Mouse (Mus musculus): ENCODE data around the gene Rnf220. TPM values are rescaled to one million over a fixed set of nuclear protein-coding genes. Genes with fewer than 3 reads are reported as not detected.

Rnf220 gene
- total RNA-seq, 4 experiments from 2014 or later, result 30.3 to 37.3 (median 31.9) TPM

DNA sequence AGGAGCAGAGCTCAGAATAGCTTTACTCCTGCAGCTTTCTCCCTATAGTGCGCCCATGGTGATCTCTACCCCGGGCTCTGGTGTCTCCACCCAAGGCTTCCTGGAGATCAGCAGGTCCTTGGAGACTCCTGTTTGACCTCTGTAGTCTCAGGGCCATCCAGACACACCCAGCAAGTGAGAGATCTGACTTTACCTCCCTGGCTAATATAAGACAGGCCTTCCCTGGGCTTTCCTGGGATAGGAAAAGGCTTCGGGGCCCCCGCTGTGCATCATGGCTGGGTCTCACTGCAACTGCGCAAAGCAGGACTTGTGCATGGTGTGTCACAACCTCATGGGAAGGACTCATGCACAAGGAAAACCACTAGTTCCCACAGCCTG is 116.3 kb downstream of the Rnf220 start:
- no peak for DNase-seq (ENCODE audit: low spot score)

- DNase-seq (ENCODE audit: low spot score), result no peak
Observed at GRCm38 (mm10) chr4:117379803-117380557, 116.9 kb downstream of the Rnf220 start.

- no peak for DNase-seq (ENCODE audit: low spot score)
Observed at GRCm38 (mm10) chr4:117374078-117374540, 122.7 kb downstream of the Rnf220 start.

GRCm38 (mm10) chr4:117373324-117374077 is 123.4 kb downstream of the Rnf220 start:
- DNase-seq (ENCODE audit: low spot score), result no peak

GRCm38 (mm10) chr4:117371896-117372295 is 125.0 kb downstream of the Rnf220 start:
- no peak for DNase-seq (ENCODE audit: low spot score)

DNA sequence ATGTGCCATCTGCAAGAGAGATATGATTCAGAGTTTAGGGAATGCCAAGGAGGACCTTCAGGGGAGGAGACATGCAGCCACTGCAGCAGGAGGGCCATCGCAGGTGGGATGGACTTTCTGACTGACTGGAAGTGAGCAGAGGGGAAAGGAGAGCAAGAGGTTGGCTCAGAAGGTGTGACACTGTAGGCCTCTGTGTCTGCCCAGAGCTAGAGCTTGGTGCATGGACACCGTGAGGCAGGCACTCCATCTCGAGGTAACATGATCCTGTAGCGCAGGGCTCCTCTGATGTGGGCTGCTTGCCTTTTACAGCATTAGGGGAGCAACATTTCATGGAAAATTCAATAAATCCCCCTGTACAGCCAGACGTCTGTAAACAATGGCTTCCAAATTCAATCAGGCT is 126.5 kb downstream of the Rnf220 start:
- DNase-seq (ENCODE audit: low spot score), result no peak

- no peak for DNase-seq (ENCODE audit: low spot score)
Observed at GRCm38 (mm10) chr4:117369571-117369970, 127.3 kb downstream of the Rnf220 start.

- no peak for DNase-seq (ENCODE audit: low spot score)
Observed at GRCm38 (mm10) chr4:117367365-117367764, 129.5 kb downstream of the Rnf220 start.

DNA sequence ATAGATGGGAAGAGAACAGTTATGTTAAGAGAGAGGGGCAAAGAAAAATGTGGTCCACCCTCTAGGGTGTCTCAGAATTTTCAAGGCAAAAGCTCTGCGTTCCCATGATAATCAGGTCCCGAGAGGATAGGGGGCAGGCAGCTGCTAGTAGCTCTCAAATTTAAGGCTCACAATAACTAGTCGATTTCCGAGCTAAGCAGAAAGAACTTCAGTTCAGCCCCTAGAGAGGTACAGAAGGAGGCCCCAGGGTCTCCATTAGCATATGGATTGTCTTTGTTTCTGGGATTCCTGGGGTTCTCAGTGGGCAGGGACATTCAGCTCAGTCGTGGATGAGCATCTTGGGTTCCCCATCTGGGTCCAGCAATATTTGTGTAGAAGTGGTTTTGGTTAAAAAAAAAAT is 134.8 kb downstream of the Rnf220 start:
- no peak for DNase-seq (ENCODE audit: low spot score)

- DNase-seq (ENCODE audit: low spot score), result no peak
Observed at GRCm38 (mm10) chr4:117361558-117361873, 135.3 kb downstream of the Rnf220 start.

GRCm38 (mm10) chr4:117360713-117361557 is 135.9 kb downstream of the Rnf220 start:
- DNase-seq (ENCODE audit: low spot score), result no peak

- no peak for DNase-seq (ENCODE audit: low spot score)
Observed at GRCm38 (mm10) chr4:117359803-117360382, 137.0 kb downstream of the Rnf220 start.

GRCm38 (mm10) chr4:117357917-117358316 is 138.9 kb downstream of the Rnf220 start:
- DNase-seq (ENCODE audit: low spot score), result no peak

GRCm38 (mm10) chr4:117357104-117357503 is 139.7 kb downstream of the Rnf220 start:
- DNase-seq (ENCODE audit: low spot score), result no peak

DNA sequence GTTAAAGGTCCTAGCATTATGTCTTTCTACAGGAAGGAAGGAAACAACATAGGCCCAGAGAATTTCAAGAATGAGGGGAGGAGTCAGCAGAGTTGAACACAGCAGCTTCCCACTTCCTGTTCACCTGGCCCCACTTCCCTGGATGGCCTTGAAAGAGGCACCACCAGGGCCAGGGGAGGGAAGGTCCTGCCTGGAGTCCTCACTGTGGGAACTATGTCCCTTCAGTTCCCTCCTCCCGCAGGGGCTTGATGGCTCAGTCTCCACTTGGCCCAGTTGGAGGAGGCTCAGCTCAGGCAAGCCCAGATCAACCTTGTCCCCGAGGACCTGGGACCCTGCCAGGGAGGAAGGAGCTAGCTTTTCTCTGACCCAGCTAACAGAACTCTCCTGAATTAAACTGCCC is 140.6 kb downstream of the Rnf220 start:
- peak; percentile 63 for DNase-seq (ENCODE audit: low spot score)

- DNase-seq (ENCODE audit: low spot score), result no peak
Observed at GRCm38 (mm10) chr4:117354651-117355050, 142.2 kb downstream of the Rnf220 start.

DNA sequence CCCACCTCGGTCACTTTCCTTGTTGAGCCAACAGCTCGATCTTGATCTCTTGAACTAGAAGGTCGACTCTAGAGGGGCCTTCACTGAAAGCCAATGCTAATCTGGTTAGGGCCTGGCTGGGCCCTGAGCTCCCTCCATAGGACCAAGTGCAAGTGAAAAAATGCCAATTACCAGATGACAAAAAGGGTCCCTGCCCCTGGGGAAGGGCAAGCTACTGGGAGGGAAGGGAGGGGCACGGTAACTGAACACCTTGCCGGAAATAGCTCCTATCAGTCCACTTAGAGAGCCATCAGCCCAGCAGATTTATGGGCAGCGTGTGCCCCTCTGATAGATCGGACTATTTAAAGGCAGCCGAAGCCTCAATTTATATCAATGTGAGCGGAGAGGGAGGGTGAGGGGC is 143.9 kb downstream of the Rnf220 start:
- DNase-seq (ENCODE audit: low spot score), result no peak

DNA sequence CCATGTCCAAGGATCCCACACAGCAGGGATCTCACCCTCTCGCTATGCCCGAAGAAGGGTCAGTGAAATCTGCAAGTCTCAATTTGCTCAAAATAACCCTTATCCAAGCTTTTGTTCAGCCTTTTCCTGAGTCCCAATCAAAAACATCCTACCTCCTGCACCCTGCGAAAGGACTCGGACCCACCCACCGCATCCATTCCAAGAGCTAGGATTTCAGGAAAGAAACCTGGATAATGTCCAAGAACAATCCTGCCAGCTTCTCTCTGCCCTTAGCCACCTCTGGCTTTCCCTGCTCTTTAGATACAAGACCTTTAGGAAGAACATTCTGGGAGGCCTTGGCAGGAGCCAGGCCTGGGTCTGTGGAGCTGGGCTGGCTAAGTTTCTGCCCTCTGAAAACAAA is 144.8 kb downstream of the Rnf220 start:
- peak; percentile 51 for DNase-seq (ENCODE audit: low spot score)

DNA sequence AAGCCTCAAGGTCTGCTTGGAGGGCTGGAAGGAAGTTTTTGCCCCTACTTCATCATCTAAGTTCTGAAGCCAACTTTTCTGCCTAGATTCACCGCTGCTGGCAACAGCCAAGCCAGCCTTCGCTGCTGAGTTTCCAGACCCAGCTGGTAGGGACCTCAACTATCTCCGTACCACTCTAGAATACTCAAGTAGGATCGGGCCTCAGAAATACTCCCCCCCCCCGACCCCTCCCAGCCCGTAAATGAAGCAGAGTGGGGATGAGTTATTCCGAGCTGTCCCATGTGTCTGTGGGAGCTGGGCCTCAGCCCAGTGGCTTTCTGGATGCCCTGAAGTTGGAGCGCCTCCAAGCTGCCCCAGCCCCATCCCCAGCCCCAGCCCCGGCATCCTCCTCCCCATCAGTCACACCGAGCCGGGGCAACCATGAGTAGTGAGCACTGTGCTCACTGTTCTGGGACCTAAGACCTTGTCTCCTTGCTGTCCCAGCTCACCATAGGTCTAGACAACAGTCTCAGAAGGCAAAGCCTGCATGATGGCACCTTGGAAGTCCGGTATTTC is 146.6 kb downstream of the Rnf220 start:
- no peak for DNase-seq (ENCODE audit: low spot score)

DNA sequence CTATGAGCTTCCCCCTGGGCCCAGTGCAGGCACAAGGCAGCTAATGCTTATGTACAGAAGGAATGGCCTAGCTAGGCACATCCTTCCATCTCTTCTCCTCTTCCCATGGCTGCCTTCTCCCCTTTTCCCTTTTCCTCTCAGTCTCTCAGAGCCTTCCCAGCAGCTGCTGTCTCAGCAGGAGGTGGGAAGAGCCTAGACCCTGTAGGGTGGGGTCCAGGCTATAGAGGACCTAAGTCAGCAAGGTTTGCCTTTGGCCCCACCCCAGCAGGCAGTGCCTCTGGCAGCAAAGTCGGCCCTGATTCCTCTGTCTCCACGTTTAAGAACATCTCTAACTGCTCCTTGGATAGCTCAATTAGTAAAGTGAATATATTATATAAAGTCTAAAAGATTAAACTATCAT is 147.5 kb downstream of the Rnf220 start:
- DNase-seq (ENCODE audit: low spot score), result no peak

DNA sequence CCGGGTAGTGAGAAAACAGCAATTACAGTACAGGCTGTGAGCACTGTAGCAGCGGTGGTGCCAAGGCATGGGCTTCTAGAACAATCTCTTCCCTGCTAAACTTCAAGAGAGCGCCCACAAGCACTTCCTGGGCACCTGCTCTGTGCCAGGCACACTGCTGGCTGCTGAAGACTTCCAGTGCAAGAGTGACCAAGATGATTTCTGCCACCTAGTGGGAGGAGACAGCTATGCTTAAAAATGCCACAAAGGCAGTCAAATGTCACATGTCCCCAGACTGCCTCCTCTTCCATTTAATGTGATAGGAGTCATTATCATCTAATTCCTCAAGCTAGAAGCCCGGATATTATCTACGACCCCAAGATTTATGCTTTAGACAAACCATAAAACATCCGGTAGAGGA is 150.8 kb downstream of the Rnf220 start:
- no peak for DNase-seq (ENCODE audit: low spot score)

- no peak for DNase-seq (ENCODE audit: low spot score)
Observed at GRCm38 (mm10) chr4:117343385-117343784, 153.5 kb downstream of the Rnf220 start.

Measured in heart, adult 8-10 months (tissue).